Comparison of ENCODE assay signal across 25 mouse cellular contexts in the genomic region with DNA sequence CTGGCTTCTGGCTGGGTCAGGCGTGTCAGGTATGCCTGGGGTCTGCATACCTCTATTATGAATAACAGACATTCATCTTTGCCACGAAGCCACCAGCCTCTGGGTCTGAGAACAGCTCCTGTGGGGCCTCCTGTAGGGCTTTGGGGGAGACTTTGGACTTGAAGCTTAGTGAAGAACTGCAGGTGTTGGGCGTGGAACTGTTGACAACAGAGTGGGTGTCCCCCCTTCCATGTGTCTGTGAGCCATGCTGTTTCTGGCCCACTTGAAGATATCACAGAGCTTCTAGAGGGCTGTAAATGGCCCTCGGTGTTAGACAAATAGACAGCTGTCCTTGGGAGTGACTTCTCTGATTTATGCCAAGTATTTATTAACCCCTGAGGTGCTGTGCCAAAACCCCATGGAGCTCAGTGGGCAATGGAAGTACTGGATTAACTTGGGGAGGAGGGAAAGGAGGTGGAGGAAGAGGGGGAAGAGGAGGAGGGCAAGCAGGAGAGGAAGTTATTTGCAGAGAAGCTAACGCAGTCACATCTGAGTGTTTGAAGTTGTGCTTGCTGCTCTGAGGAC.
"Had no signal": no experiment of that assay in that cellular context is flagged by ENCODE, and none has a peak within 500 bp of the region (broad histone marks: within the 10 kb centered on the region; RNA-seq: fewer than 3 reads in every experiment).

No protein-coding gene starts in this region.

- H3K27me3 ChIP-seq: forebrain, embryonic 15.5 days; kidney, embryonic 15.5 days; liver, embryonic 12.5 days had no signal

- DNase-seq: forebrain, postnatal 0 days; gastrocnemius, postnatal 14 days; gastrocnemius, postnatal 36 days; heart, adult 11 months; heart, adult 2 months; heart, postnatal 14 days; heart, postnatal 36 days; kidney, adult 18-20 months; kidney, postnatal 10 days; kidney, postnatal 36 days; layer of hippocampus, adult 9-11 months; layer of hippocampus, postnatal 36 days; left cerebral cortex, postnatal 4 days had no signal

- H3K4me2 ChIP-seq: forebrain, embryonic 15.5 days; heart, embryonic 11.5 days; heart, embryonic 13.5 days; heart, embryonic 15.5 days; hindbrain, embryonic 12.5 days; hindbrain, embryonic 14.5 days; kidney, embryonic 15.5 days; limb, embryonic 13.5 days; limb, embryonic 15.5 days; liver, embryonic 12.5 days had no signal

- H3K9me3 ChIP-seq: forebrain, embryonic 15.5 days; heart, embryonic 15.5 days; hindbrain, embryonic 12.5 days; kidney, embryonic 15.5 days; limb, embryonic 15.5 days had no signal

- H3K36me3 ChIP-seq: forebrain, embryonic 15.5 days; heart, embryonic 13.5 days; heart, embryonic 15.5 days; hindbrain, embryonic 12.5 days; kidney, embryonic 15.5 days; limb, embryonic 13.5 days; limb, embryonic 15.5 days; liver, embryonic 12.5 days had no signal

- H3K4me1 ChIP-seq: forebrain, embryonic 15.5 days; heart, embryonic 13.5 days; heart, embryonic 15.5 days; limb, embryonic 15.5 days; liver, embryonic 12.5 days had no signal

- H3K27ac ChIP-seq: forebrain, embryonic 15.5 days; heart, adult 2 months; heart, embryonic 13.5 days; heart, embryonic 15.5 days; hindbrain, embryonic 12.5 days; hindbrain, embryonic 14.5 days; kidney, embryonic 15.5 days; limb, embryonic 13.5 days; limb, embryonic 15.5 days; liver, embryonic 12.5 days had no signal

- H3K4me3 ChIP-seq: forebrain, embryonic 15.5 days; heart, adult 2 months; heart, embryonic 13.5 days; heart, embryonic 15.5 days; hindbrain, embryonic 12.5 days; kidney, embryonic 15.5 days; limb, embryonic 13.5 days; limb, embryonic 15.5 days; liver, embryonic 12.5 days had no signal

- ATAC-seq: forebrain, embryonic 15.5 days; forebrain, postnatal 0 days; hindbrain, embryonic 16.5 days; inflammation-experienced regulatory T-cells, adult 6 months; liver, embryonic 12.5 days had no signal

- H3K9ac ChIP-seq: forebrain, embryonic 15.5 days; forebrain, postnatal 0 days; heart, embryonic 13.5 days; heart, embryonic 15.5 days; hindbrain, embryonic 12.5 days; hindbrain, embryonic 14.5 days; kidney, embryonic 15.5 days; limb, embryonic 13.5 days; limb, embryonic 15.5 days; liver, embryonic 12.5 days had no signal
